Mouse (Mus musculus) thymus, postnatal 4 days (tissue): ENCODE measurements around the gene Pts.

Source experiments
- DNase-seq: peaks from one replicate; pipeline ENCODE4 v3.0.0; 2021

Pts gene

DNA sequence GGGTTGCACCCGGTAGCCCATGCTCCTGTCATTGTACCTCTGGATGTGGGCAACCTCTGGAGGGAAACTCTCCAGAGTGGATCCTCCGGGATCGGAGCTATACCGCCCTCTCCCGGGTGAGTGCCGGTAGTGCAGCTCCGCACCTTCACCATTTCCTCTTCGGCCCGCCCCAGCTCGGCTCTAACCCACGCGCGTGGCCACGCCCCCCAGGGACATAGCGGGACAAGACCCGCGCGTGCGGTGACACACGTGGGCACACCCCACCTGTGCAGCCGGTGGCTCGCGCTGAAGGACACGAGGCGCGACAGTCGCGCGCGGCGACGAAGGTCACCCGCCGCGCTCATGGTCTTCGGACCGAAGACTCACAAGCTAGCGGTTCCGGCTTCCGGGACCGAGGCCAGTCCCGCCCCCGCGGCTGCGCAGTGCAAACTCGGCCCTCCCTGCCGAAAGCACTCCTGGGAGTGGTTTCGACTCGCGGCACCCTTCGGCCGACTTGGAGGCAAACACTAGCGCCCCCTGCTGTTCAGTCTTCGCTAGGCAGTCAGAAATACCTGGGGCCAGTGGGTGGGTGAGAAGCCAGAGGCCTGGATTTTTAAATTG, at the start of gene Pts:
TSS of gene Pts (minus strand) at position 432 of the 600 bp plus-strand sequence.
- DNase-seq: peak; percentile 99

- no peak for DNase-seq
These were observed 41.3 kb upstream of the Pts start for GRCm38 (mm10) chr9:50569599-50570525.

- DNase-seq: no peak
These were observed 39.4 kb upstream of the Pts start for GRCm38 (mm10) chr9:50567881-50568280.

GRCm38 (mm10) chr9:50567372-50567771, 38.8 kb upstream of the Pts start:
- DNase-seq: no peak

DNA sequence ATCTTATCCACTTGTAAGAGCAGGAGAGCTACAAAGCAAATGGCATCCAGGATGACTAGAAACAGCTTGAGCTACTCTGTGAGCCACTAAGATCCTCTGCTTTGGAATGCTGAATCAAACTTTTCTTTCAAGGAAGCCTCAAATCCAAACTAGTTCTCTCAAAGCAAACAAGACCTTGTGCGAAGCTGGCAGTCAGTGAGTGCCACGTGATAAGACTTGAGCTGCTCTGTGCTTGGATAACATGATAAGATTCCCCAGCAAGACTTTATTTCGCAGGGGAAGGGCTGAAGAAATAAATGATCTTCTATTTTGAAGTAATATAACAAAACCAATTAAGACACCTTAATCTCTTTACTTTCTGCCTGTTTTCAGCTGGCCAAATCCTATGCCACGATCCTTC, 37.4 kb upstream of the Pts start:
- DNase-seq: no peak

DNA sequence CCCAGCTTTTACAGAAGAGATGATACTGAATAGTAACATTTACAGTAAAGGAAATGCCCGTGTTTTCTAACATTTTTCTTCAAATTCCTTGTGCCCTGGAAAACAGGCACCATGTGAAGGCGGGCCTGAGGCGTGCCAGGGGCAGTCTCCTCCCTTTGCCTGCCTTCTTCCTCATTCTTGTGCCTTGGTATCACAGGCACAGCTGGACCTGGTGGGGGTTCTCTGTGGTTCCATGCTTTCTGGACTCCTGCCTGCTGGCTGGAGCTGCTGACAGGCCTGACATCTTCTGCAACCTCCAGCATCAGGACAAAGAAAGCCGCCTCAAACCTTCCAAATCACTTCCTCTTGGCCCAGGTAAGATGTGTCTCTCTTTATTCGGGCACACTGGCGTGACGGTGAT, 36.6 kb upstream of the Pts start:
- no peak for DNase-seq

- DNase-seq: no peak
These were observed 33.4 kb upstream of the Pts start for GRCm38 (mm10) chr9:50561918-50562360.

GRCm38 (mm10) chr9:50561145-50561917, 32.8 kb upstream of the Pts start, which contains the start of gene Tex12:
Gene Tex12 (minus strand): TSS chr9:50561325.
- no peak for DNase-seq

DNA sequence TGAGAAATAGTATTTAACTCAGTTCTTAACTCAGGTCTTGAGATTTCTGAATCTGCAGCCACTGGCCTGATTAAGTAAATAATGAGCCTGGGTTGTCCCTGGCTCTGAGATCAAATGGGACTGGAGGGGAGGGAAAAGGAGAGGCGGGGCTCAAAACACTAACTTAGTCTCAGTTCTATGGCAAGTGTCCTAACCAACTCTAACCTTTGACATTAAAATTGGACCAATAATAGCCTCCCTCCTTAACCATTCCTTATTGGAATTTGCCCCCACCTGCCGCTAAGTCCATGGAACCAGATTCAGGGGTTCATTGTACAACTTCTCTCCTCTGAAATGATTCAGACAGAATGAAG, 26.5 kb upstream of the Pts start, which contains the start of gene Bco2:
TSS of gene Bco2 (minus strand) at position 88 of the 353 bp plus-strand sequence.
- no peak for DNase-seq

GRCm38 (mm10) chr9:50554241-50555093, 25.9 kb upstream of the Pts start, which contains the start of gene Il18:
Gene Il18 (plus strand): TSS chr9:50554827.
- DNase-seq: peak; percentile 50

- no peak for DNase-seq
These were observed 25.0 kb upstream of the Pts start for GRCm38 (mm10) chr9:50553547-50553946.

DNA sequence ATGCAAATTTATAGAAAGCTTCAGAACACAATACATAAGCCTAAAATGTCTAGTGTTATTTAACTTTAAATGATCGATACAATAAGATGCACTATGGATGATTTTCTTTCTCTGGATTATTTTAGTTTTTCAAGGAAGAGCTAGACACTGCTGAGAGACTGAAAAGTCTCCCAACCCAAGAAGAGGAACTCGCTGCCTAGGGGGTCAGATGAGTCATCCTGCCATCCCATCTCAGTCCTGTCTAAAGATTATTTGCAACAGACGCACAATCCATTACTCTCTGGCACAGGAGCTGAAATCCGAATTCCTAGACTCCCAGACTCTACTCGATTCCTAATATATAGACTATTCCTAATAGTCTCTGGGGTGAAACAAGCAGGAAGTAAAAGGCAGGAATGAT, 23.7 kb upstream of the Pts start:
- no peak for DNase-seq

GRCm38 (mm10) chr9:50548936-50549335, 20.4 kb upstream of the Pts start:
- DNase-seq: no peak

DNA sequence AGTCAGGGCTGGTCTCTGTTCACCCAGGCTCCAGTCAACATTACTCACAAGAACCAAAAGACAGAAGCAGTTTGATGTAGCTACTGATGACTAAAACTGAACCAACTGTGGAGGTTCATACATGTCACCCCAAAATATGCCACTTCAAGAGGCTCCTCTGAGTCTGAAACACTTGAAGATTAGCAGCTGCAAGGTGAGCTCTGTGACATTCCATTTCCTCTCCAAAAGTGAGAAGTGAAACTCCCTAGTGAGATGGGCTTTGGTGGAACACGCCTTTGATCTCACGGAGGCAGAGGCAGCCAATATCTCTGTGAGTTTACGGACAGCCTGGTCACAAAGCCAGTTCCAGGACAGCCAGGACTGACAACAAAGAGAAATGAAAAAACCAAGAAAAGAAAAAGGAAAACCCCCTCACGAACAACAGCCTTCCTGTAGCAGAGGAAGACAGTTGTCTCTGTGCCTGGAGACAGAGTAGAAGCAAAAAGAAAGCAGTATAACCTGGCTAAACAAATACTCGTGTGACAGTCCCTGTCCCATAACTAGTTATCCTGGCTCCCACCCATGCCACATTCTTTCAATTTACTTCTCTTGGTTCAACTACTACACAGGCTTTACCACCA, 19.4 kb upstream of the Pts start:
- peak; percentile 45 for DNase-seq

GRCm38 (mm10) chr9:50542401-50542800, 13.9 kb upstream of the Pts start:
- no peak for DNase-seq

GRCm38 (mm10) chr9:50540170-50540569, 11.6 kb upstream of the Pts start:
- DNase-seq: no peak

- no peak for DNase-seq
These were observed 8.8 kb upstream of the Pts start for GRCm38 (mm10) chr9:50537295-50537694.

DNA sequence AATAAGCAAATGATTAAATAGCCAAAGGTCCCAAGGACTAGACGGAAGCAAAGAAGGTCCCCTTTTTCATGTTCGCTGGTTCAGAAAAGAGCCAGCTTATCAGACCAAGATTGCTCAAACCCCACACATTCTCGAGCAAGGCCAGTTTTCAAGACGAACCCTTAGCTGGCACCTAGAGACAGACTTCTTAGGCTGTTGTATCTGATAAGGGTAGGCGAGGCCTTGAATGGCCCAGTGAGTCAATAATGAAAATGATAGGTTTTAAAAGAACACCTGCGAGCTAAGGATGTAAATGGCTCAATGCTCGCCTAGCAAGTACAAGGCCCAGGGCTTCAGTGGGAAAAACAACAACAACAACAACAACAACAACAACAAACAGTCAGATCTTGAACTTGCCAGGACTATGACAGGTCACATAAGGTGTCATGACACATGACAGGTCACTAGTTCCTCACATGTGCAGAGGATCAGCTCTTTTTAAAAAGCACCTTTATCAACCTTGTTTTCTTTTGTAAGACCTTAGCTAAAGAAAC, 8.1 kb upstream of the Pts start:
- DNase-seq: no peak

DNA sequence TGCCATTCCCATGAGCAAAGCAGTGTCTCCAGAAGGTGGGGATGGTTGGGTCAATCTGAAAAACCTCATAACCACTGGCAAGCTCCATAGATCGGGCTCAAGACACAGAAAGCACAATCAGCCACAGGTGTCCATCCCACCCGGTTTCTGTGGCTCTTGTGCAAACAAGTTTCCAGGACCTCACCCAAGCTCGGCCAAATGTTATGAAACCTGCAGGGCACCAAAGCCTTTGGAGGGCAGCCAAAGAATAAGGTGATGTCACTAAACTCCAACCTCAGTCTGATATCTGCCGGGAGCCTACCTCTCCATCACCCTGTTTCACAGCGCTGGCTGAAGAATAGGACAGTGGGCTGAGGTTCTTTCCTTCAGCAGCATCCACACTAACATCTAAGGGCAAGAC, 7.4 kb upstream of the Pts start:
- no peak for DNase-seq

GRCm38 (mm10) chr9:50533791-50534190, 5.3 kb upstream of the Pts start:
- DNase-seq: no peak

DNA sequence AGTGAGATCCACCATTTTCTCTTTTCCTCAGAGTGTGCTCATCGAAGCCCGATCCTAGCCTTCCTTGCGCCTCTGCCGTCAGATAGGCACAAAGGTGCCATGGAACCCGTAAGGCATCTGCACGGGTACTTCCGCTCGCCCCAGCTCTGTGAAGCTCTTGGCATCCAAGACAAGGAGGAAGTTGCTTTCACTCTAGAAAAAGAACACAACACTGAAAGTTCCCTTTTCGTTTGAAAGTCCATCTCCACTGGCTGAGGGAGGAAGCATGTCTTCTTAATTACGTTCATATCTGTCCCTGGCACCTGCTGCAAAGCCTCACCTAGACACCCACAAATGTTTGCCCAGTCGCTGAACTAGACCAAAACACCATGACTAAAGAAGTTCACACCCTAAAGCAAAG, 4.8 kb upstream of the Pts start:
- DNase-seq: peak; percentile 73

- peak; percentile 62 for DNase-seq
These were observed 2.4 kb upstream of the Pts start for GRCm38 (mm10) chr9:50530890-50531289.
